Mouse (Mus musculus): ENCODE results near the gene Prkn. TPM values are rescaled to one million over a fixed set of nuclear protein-coding genes. Genes with fewer than 3 reads are reported as not detected.
A peak's percentile ranks its signal among the peaks of the same experiment; 100 is the strongest.

Prkn gene
- polyA plus RNA-seq, 1 experiment from 2014 or later: 2.8 TPM

- H3K36me3 ChIP-seq (ENCODE audit: insufficient read depth, low read length): no peaks in the 10 kb centered on the region
- H3K4me2 ChIP-seq (replicated peaks; ENCODE audit: low read depth, low read length): no peak overlapping the region
- no peak overlapping the region for H3K27ac ChIP-seq (ENCODE audit: low read length)
- no peaks in the 10 kb centered on the region; the same call in 1 of the 2 replicates for H3K27me3 ChIP-seq (ENCODE audit: insufficient read depth, low read length)
- WGBS: 59% methylated on average over 10 of the region's 10 CpGs
- H3K9me3 ChIP-seq (ENCODE audit: low read length): no peaks in the 10 kb centered on the region
- no peak for ATAC-seq (ENCODE audit: low FRiP score, low TSS enrichment)
- no peak overlapping the region for H3K9ac ChIP-seq (replicated peaks; ENCODE audit: low read length)
- H3K4me1 ChIP-seq (ENCODE audit: insufficient read depth, low read length): peaks cover 27% of the 10 kb centered on the region
- H3K4me3 ChIP-seq (ENCODE audit: low read length): no peak overlapping the region
Measured at GRCm38 (mm10) chr17:12032014-12032791, 1192.0 kb downstream of the Prkn start.

- H3K9ac ChIP-seq (replicated peaks; ENCODE audit: low read length): no peak overlapping the region
- ATAC-seq (ENCODE audit: low FRiP score, low TSS enrichment): no peak
Measured at GRCm38 (mm10) chr17:12035386-12035785, 1195.2 kb downstream of the Prkn start.

GRCm38 (mm10) chr17:12036205-12036604 is 1196.0 kb downstream of the Prkn start:
- Histone ChIP-seq H3K4me1 (ENCODE audit: insufficient read depth, low read length) (peaks cover 16% of the 10 kb centered on the region; the same call in 1 of the 2 replicates), H3K27me3 (ENCODE audit: insufficient read depth, low read length) (no peaks in the 10 kb centered on the region; the same call in 1 of the 2 replicates), H3K4me2 (replicated peaks; ENCODE audit: low read depth, low read length) (no peak overlapping the region), H3K9ac (replicated peaks; ENCODE audit: low read length) (no peak overlapping the region), H3K4me3 (ENCODE audit: low read length) (no peak overlapping the region), H3K9me3 (ENCODE audit: low read length) (no peaks in the 10 kb centered on the region), H3K36me3 (ENCODE audit: insufficient read depth, low read length) (no peaks in the 10 kb centered on the region), H3K27ac (ENCODE audit: low read length) (no peak overlapping the region)
- no peak for ATAC-seq (ENCODE audit: low FRiP score, low TSS enrichment)
- 46% methylated on average over 6 of the region's 6 CpGs for WGBS

More at GRCm38 (mm10) chr17:12035386-12035785, 1195.2 kb downstream of the Prkn start:
- Histone ChIP-seq H3K9me3 (ENCODE audit: low read length) (no peaks in the 10 kb centered on the region), H3K4me1 (ENCODE audit: insufficient read depth, low read length) (peaks cover 22% of the 10 kb centered on the region), H3K27me3 (ENCODE audit: insufficient read depth, low read length) (no peaks in the 10 kb centered on the region; the same call in 1 of the 2 replicates), H3K27ac (ENCODE audit: low read length) (no peak overlapping the region), H3K4me2 (replicated peaks; ENCODE audit: low read depth, low read length) (no peak overlapping the region), H3K36me3 (ENCODE audit: insufficient read depth, low read length) (no peaks in the 10 kb centered on the region), H3K4me3 (ENCODE audit: low read length) (no peak overlapping the region)
- WGBS: 37% methylated on average over 5 of the region's 5 CpGs

- H3K4me3 ChIP-seq (ENCODE audit: low read length): no peak overlapping the region
- H3K9ac ChIP-seq (replicated peaks; ENCODE audit: low read length): no peak overlapping the region
- WGBS: 81% methylated on average over 5 of the region's 5 CpGs
- no peaks in the 10 kb centered on the region; the same call in 1 of the 2 replicates for H3K27me3 ChIP-seq (ENCODE audit: insufficient read depth, low read length)
- no peak overlapping the region for H3K4me2 ChIP-seq (replicated peaks; ENCODE audit: low read depth, low read length)
- 0 out of 2 replicates have a peak, but pooled peaks cover 10% of the 10 kb centered on the region for H3K4me1 ChIP-seq (ENCODE audit: insufficient read depth, low read length)
- no peak overlapping the region for H3K27ac ChIP-seq (ENCODE audit: low read length)
- H3K36me3 ChIP-seq (ENCODE audit: insufficient read depth, low read length): no peaks in the 10 kb centered on the region
- no peak for ATAC-seq (ENCODE audit: low FRiP score, low TSS enrichment)
- no peaks in the 10 kb centered on the region for H3K9me3 ChIP-seq (ENCODE audit: low read length)
Measured at GRCm38 (mm10) chr17:12037065-12037464, 1196.9 kb downstream of the Prkn start.

- Histone ChIP-seq H3K36me3 (ENCODE audit: insufficient read depth, low read length) (no peaks in the 10 kb centered on the region), H3K4me3 (ENCODE audit: low read length) (no peak overlapping the region), H3K4me1 (ENCODE audit: insufficient read depth, low read length) (0 out of 2 replicates have a peak, but pooled peaks cover 5% of the 10 kb centered on the region), H3K9me3 (ENCODE audit: low read length) (no peaks in the 10 kb centered on the region), H3K27me3 (ENCODE audit: insufficient read depth, low read length) (no peaks in the 10 kb centered on the region; the same call in 1 of the 2 replicates), H3K4me2 (replicated peaks; ENCODE audit: low read depth, low read length) (no peak overlapping the region), H3K27ac (ENCODE audit: low read length) (no peak overlapping the region), H3K9ac (replicated peaks; ENCODE audit: low read length) (no peak overlapping the region)
- ATAC-seq (ENCODE audit: low FRiP score, low TSS enrichment): no peak
- WGBS: 75% methylated on average over 2 of the region's 2 CpGs
Measured at GRCm38 (mm10) chr17:12037574-12037973, 1197.4 kb downstream of the Prkn start.

GRCm38 (mm10) chr17:12038499-12038898 is 1198.3 kb downstream of the Prkn start:
- no peak overlapping the region for H3K4me2 ChIP-seq (replicated peaks; ENCODE audit: low read depth, low read length)
- 67% methylated on average over 6 of the region's 6 CpGs for WGBS
- H3K27ac ChIP-seq (ENCODE audit: low read length): no peak overlapping the region
- no peak overlapping the region for H3K4me3 ChIP-seq (ENCODE audit: low read length)
- no peak for ATAC-seq (ENCODE audit: low FRiP score, low TSS enrichment)
- no peaks in the 10 kb centered on the region for H3K9me3 ChIP-seq (ENCODE audit: low read length)
- H3K9ac ChIP-seq (replicated peaks; ENCODE audit: low read length): no peak overlapping the region
- no peaks in the 10 kb centered on the region; the same call in 1 of the 2 replicates for H3K27me3 ChIP-seq (ENCODE audit: insufficient read depth, low read length)
- no peaks in the 10 kb centered on the region for H3K36me3 ChIP-seq (ENCODE audit: insufficient read depth, low read length)
- H3K4me1 ChIP-seq (ENCODE audit: insufficient read depth, low read length): 0 out of 2 replicates have a peak, but pooled peaks cover 5% of the 10 kb centered on the region

GRCm38 (mm10) chr17:12039188-12039587 is 1199.0 kb downstream of the Prkn start:
- 1% methylated on average over 9 of the region's 9 CpGs for WGBS
- H3K9ac ChIP-seq (replicated peaks; ENCODE audit: low read length): no peak overlapping the region
- H3K27ac ChIP-seq (ENCODE audit: low read length): no peak overlapping the region
- no peak overlapping the region for H3K4me2 ChIP-seq (replicated peaks; ENCODE audit: low read depth, low read length)
- H3K4me3 ChIP-seq (ENCODE audit: low read length): no peak overlapping the region
- H3K4me1 ChIP-seq (ENCODE audit: insufficient read depth, low read length): 0 out of 2 replicates have a peak, but pooled peaks cover 5% of the 10 kb centered on the region
- H3K27me3 ChIP-seq (ENCODE audit: insufficient read depth, low read length): no peaks in the 10 kb centered on the region; the same call in 1 of the 2 replicates
- no peaks in the 10 kb centered on the region for H3K36me3 ChIP-seq (ENCODE audit: insufficient read depth, low read length)
- H3K9me3 ChIP-seq (ENCODE audit: low read length): no peaks in the 10 kb centered on the region
- ATAC-seq (ENCODE audit: low FRiP score, low TSS enrichment): peak; percentile 71; the same call in 1 of the 2 replicates

- no peak overlapping the region for H3K4me3 ChIP-seq (ENCODE audit: low read length)
- H3K9me3 ChIP-seq (ENCODE audit: low read length): no peaks in the 10 kb centered on the region
- no peak overlapping the region for H3K9ac ChIP-seq (replicated peaks; ENCODE audit: low read length)
- no peak overlapping the region for H3K4me2 ChIP-seq (replicated peaks; ENCODE audit: low read depth, low read length)
- ATAC-seq (ENCODE audit: low FRiP score, low TSS enrichment): no peak
- WGBS: 78% methylated on average over 3 of the region's 3 CpGs
- H3K36me3 ChIP-seq (ENCODE audit: insufficient read depth, low read length): no peaks in the 10 kb centered on the region
- peaks cover 5% of the 10 kb centered on the region; the same call in 1 of the 2 replicates for H3K4me1 ChIP-seq (ENCODE audit: insufficient read depth, low read length)
- H3K27me3 ChIP-seq (ENCODE audit: insufficient read depth, low read length): no peaks in the 10 kb centered on the region; the same call in 1 of the 2 replicates
- H3K27ac ChIP-seq (ENCODE audit: low read length): no peak overlapping the region
Measured at GRCm38 (mm10) chr17:12039922-12040321, 1199.7 kb downstream of the Prkn start.

GRCm38 (mm10) chr17:12040546-12040945 is 1200.4 kb downstream of the Prkn start:
- Histone ChIP-seq H3K4me2 (replicated peaks; ENCODE audit: low read depth, low read length) (no peak overlapping the region), H3K4me1 (ENCODE audit: insufficient read depth, low read length) (peaks cover 5% of the 10 kb centered on the region; the same call in 1 of the 2 replicates), H3K9me3 (ENCODE audit: low read length) (no peaks in the 10 kb centered on the region), H3K36me3 (ENCODE audit: insufficient read depth, low read length) (no peaks in the 10 kb centered on the region), H3K27ac (ENCODE audit: low read length) (no peak overlapping the region), H3K27me3 (ENCODE audit: insufficient read depth, low read length) (no peaks in the 10 kb centered on the region), H3K9ac (replicated peaks; ENCODE audit: low read length) (no peak overlapping the region), H3K4me3 (ENCODE audit: low read length) (no peak overlapping the region)
- no peak for ATAC-seq (ENCODE audit: low FRiP score, low TSS enrichment)
- WGBS: 76% methylated on average over 5 of the region's 5 CpGs

All from kidney, embryonic 16.5 days (tissue).